Mouse (Mus musculus) liver, embryonic 12.5 days (tissue): ENCODE results near the gene Kcnq1. TPM values are rescaled to one million over a fixed set of nuclear protein-coding genes. Genes with fewer than 3 reads are reported as not detected.

Experiments used
- ATAC-seq: fragments of 200-750 bp; cut with Nextera tagmentation; 2 replicates; pipeline ENCODE4 v1.8.0; 2017; ENCODE audit warnings: moderate number of reproducible peaks, mild to moderate bottlenecking, moderate library complexity
- H3K27ac ChIP-seq: fragments of 300-500 bp; sonication (generic); 2 replicates; pipeline ENCODE4 v1.5.1; 2016; ENCODE audit warnings: mild to moderate bottlenecking
- H3K27me3 ChIP-seq: fragments of 300-500 bp; sonication (generic); replicated peaks from 2 replicates; pipeline ENCODE4 v1.6.1; 2016; ENCODE audit warnings: mild to moderate bottlenecking, moderate library complexity
- H3K36me3 ChIP-seq: fragments of 300-500 bp; sonication (generic); 2 replicates; pipeline ENCODE4 v1.6.1; 2016; ENCODE audit warnings: mild to moderate bottlenecking, moderate library complexity
- H3K4me1 ChIP-seq: fragments of 300-500 bp; sonication (generic); 2 replicates; pipeline ENCODE4 v1.6.1; 2016
- H3K4me2 ChIP-seq: fragments of 300-500 bp; sonication (generic); 2 replicates; pipeline ENCODE4 v1.6.1; 2016; ENCODE audit warnings: mild to moderate bottlenecking, moderate library complexity
- H3K4me3 ChIP-seq: fragments of 300-500 bp; sonication (generic); 2 replicates; pipeline ENCODE4 v1.5.1; 2016; ENCODE audit warnings: mild to moderate bottlenecking, moderate library complexity
- H3K9ac ChIP-seq: fragments of 300-500 bp; sonication (generic); 2 replicates; pipeline ENCODE4 v1.6.1; 2016; ENCODE audit warnings: mild to moderate bottlenecking, moderate library complexity
- H3K9me3 ChIP-seq: fragments of 300-500 bp; sonication (generic); replicated peaks from 2 replicates; pipeline ENCODE4 v1.6.1; 2016; ENCODE audit warnings: mild to moderate bottlenecking, moderate library complexity
- WGBS: fragments of 180-500 bp; shearing (Covaris S2); methylation state at CpG from one replicate; pipeline ENCODE4 v1.1.7; 2016; ENCODE audit not compliant: insufficient replicate concordance; 5-methylcytosine and 5-hydroxymethylcytosine counted together
- polyA plus RNA-seq: library from polyadenylated mRNA; unstranded; fragments of >200 nt; fragmentation: Nextera tagmentation; extraction: Ambion mirVana; gene quantifications from 2 replicates; pipeline ENCODE4 v1.2.1, GENCODE M21; 2016

Kcnq1 gene
- polyA plus RNA-seq, 1 experiment from 2014 or later, result 0.21 TPM

GRCm38 (mm10) chr7:143462516-143462915 is 356.4 kb downstream of the Kcnq1 start:
- no peak overlapping the region for H3K4me2 ChIP-seq
- H3K27me3 ChIP-seq, result peaks cover 99% of the 10 kb centered on the region
- peaks cover 6% of the 10 kb centered on the region; the same call in 1 of the 2 replicates for H3K36me3 ChIP-seq
- peaks cover 25% of the 10 kb centered on the region for H3K4me1 ChIP-seq
- H3K27ac ChIP-seq, result no peak overlapping the region
- no peak overlapping the region for H3K9ac ChIP-seq
- no peak overlapping the region for H3K4me3 ChIP-seq
- 64% methylated on average over 5 of the region's 5 CpGs for WGBS
- H3K9me3 ChIP-seq, result peaks cover 34% of the 10 kb centered on the region
- ATAC-seq, result no peak

GRCm38 (mm10) chr7:143463865-143464415 is 357.8 kb downstream of the Kcnq1 start:
- Histone ChIP-seq H3K4me1 (peaks cover 28% of the 10 kb centered on the region), H3K27me3 (peaks cover 99% of the 10 kb centered on the region), H3K4me3 (no peak overlapping the region), H3K9ac (no peak overlapping the region), H3K36me3 (peaks cover 6% of the 10 kb centered on the region; the same call in 1 of the 2 replicates), H3K4me2 (no peak overlapping the region), H3K27ac (0 out of 2 replicates have a peak overlapping the region, but pooled peaks have one; percentile 55), H3K9me3 (peaks cover 32% of the 10 kb centered on the region)
- 25% methylated on average over 11 of the region's 11 CpGs for WGBS
- no peak for ATAC-seq

GRCm38 (mm10) chr7:143464811-143465560 is 358.8 kb downstream of the Kcnq1 start:
- H3K9ac ChIP-seq, result peak overlapping the region; percentile 40
- H3K4me1 ChIP-seq, result peaks cover 33% of the 10 kb centered on the region
- peaks cover 90% of the 10 kb centered on the region for H3K27me3 ChIP-seq
- WGBS, result 21% methylated on average over 56 of the region's 56 CpGs
- peak overlapping the region; percentile 55; the same call in 1 of the 2 replicates for H3K27ac ChIP-seq
- 0 out of 2 replicates have a peak, but pooled peaks cover 3% of the 10 kb centered on the region for H3K36me3 ChIP-seq
- peak overlapping the region; percentile 47 for H3K4me3 ChIP-seq
- H3K4me2 ChIP-seq, result peak overlapping the region; percentile 70
- H3K9me3 ChIP-seq, result peaks cover 21% of the 10 kb centered on the region
- ATAC-seq, result peak; percentile 9; the same call in 1 of the 2 replicates

- Histone ChIP-seq H3K4me1 (peaks cover 24% of the 10 kb centered on the region), H3K4me3 (no peak overlapping the region), H3K4me2 (0 out of 2 replicates have a peak overlapping the region, but pooled peaks have one; percentile 1)
These were observed 360.0 kb downstream of the Kcnq1 start for GRCm38 (mm10) chr7:143466099-143466677.

GRCm38 (mm10) chr7:143467714-143468113 is 361.6 kb downstream of the Kcnq1 start:
- Histone ChIP-seq H3K4me3 (no peak overlapping the region), H3K4me1 (peaks cover 21% of the 10 kb centered on the region), H3K9ac (no peak overlapping the region), H3K36me3 (no peaks in the 10 kb centered on the region), H3K4me2 (no peak overlapping the region), H3K9me3 (no peaks in the 10 kb centered on the region), H3K27ac (no peak overlapping the region), H3K27me3 (peaks cover 63% of the 10 kb centered on the region)
- 21% methylated on average over 6 of the region's 6 CpGs for WGBS
- ATAC-seq, result no peak

More at GRCm38 (mm10) chr7:143466099-143466677, 360.0 kb downstream of the Kcnq1 start:
- no peak; the same call in 1 of the 2 replicates for ATAC-seq
- peaks cover 9% of the 10 kb centered on the region for H3K9me3 ChIP-seq
- WGBS, result 21% methylated on average over 14 of the region's 14 CpGs
- no peaks in the 10 kb centered on the region for H3K36me3 ChIP-seq
- peaks cover 78% of the 10 kb centered on the region for H3K27me3 ChIP-seq
- H3K27ac ChIP-seq, result no peak overlapping the region
- no peak overlapping the region for H3K9ac ChIP-seq

GRCm38 (mm10) chr7:143469946-143470345 is 363.8 kb downstream of the Kcnq1 start:
- 18% methylated on average over 8 of the region's 8 CpGs for WGBS
- H3K4me2 ChIP-seq, result no peak overlapping the region
- H3K9me3 ChIP-seq, result no peaks in the 10 kb centered on the region

GRCm38 (mm10) chr7:143473347-143474101 is 367.4 kb downstream of the Kcnq1 start, which contains the start of gene Slc22a18:
Gene Slc22a18, plus strand, starts transcription at chr7:143473736.
- Histone ChIP-seq H3K4me1 (peaks cover 25% of the 10 kb centered on the region), H3K27ac (no peak within 1 kb of the TSS), H3K27me3 (peaks cover 11% of the 10 kb centered on the region; the same call in 1 of the 2 replicates), H3K9me3 (no peaks in the 10 kb centered on the region), H3K4me2 (peak within 1 kb of the TSS; percentile 34), H3K9ac (peak within 1 kb of the TSS; percentile 14; the same call in 1 of the 2 replicates), H3K4me3 (no peak within 1 kb of the TSS; the same call in 1 of the 2 replicates), H3K36me3 (no peaks in the 10 kb centered on the region)
- no peak for ATAC-seq
- 26% methylated on average over 4 of the region's 4 CpGs for WGBS

More at GRCm38 (mm10) chr7:143469946-143470345, 363.8 kb downstream of the Kcnq1 start:
- ATAC-seq, result no peak
- Histone ChIP-seq H3K9ac (no peak overlapping the region), H3K27me3 (peaks cover 40% of the 10 kb centered on the region), H3K4me3 (no peak overlapping the region), H3K27ac (no peak overlapping the region), H3K36me3 (no peaks in the 10 kb centered on the region), H3K4me1 (peaks cover 27% of the 10 kb centered on the region)

- peaks cover 20% of the 10 kb centered on the region for H3K4me1 ChIP-seq
- H3K27ac ChIP-seq, result no peak overlapping the region
- peaks cover 10% of the 10 kb centered on the region; the same call in 1 of the 2 replicates for H3K27me3 ChIP-seq
- 17% methylated on average over 10 of the region's 10 CpGs for WGBS
- peak; percentile 30; the same call in 1 of the 2 replicates for ATAC-seq
- H3K9me3 ChIP-seq, result no peaks in the 10 kb centered on the region
- no peak overlapping the region for H3K4me3 ChIP-seq
- no peak overlapping the region for H3K4me2 ChIP-seq
- no peaks in the 10 kb centered on the region for H3K36me3 ChIP-seq
- no peak overlapping the region for H3K9ac ChIP-seq
These were observed 368.6 kb downstream of the Kcnq1 start for GRCm38 (mm10) chr7:143474811-143475210.

GRCm38 (mm10) chr7:143475876-143476275 is 369.7 kb downstream of the Kcnq1 start:
- Histone ChIP-seq H3K4me2 (no peak overlapping the region), H3K27me3 (peaks cover 17% of the 10 kb centered on the region), H3K9me3 (no peaks in the 10 kb centered on the region), H3K4me1 (peaks cover 20% of the 10 kb centered on the region), H3K27ac (no peak overlapping the region), H3K4me3 (no peak overlapping the region), H3K9ac (no peak overlapping the region), H3K36me3 (no peaks in the 10 kb centered on the region)
- ATAC-seq, result peak; percentile 27; the same call in 1 of the 2 replicates
- 45% methylated on average over 11 of the region's 11 CpGs for WGBS
